Mouse (Mus musculus) cerebellum, adult 2 months (tissue): ENCODE measurements around the gene Poln.

Experiments
- CTCF ChIP-seq: fragments of 200-500 bp; IDR thresholded peaks from 2 replicates; pipeline ENCODE4 v1.5.1; 2011; ENCODE audit warnings: low read depth, mild to moderate bottlenecking, control low read depth, low read length, moderate library complexity, borderline replicate concordance; ENCODE audit not compliant: insufficient read depth
- POLR2A ChIP-seq: fragments of 200-500 bp; IDR thresholded peaks from 2 replicates; pipeline ENCODE4 v1.6.1; 2011; ENCODE audit warnings: low read length, control low read depth, borderline replicate concordance; ENCODE audit not compliant: insufficient read depth

- TF ChIP-seq POLR2A = no peak
- no peak for TF ChIP-seq CTCF
Observed at GRCm38 (mm10) chr5:34002636-34003035, 166.6 kb downstream of the Poln start.
